Mouse (Mus musculus): ENCODE measurements at regions not wholly inside any gene's neighbourhood (a gene's known extent, or its start where the extent isn't known, plus 50 kb on each side); places are given as distances from the start of the nearest gene placed in this dataset.

- DNase-seq (ENCODE audit: low spot score in 2 of 2), result no peak
- H3K4me3 ChIP-seq, result no peak overlapping the region
- H3K27ac ChIP-seq, result no peak overlapping the region
- no peak for TF ChIP-seq CTCF (conservative IDR thresholded peaks at IDR 0.05)
These were observed 288.3 kb downstream of the Sox9 start for GRCm38 (mm10) chr11:113070365-113070764.

GRCm38 (mm10) chr11:113071942-113072341 is 289.9 kb downstream of the Sox9 start:
- no peak for TF ChIP-seq CTCF (conservative IDR thresholded peaks at IDR 0.05)
- no peak for DNase-seq (ENCODE audit: low spot score in 2 of 2)
- Histone ChIP-seq H3K4me3 (no peak overlapping the region), H3K27ac (peak overlapping the region; percentile 51; the same call in 1 of the 2 replicates)

- Histone ChIP-seq H3K27ac (no peak overlapping the region), H3K4me3 (no peak overlapping the region)
- TF ChIP-seq CTCF (conservative IDR thresholded peaks at IDR 0.05), result no peak
- DNase-seq (ENCODE audit: low spot score in 2 of 2), result no peak
These were observed 292.3 kb downstream of the Sox9 start for GRCm38 (mm10) chr11:113074328-113074727.

- Histone ChIP-seq H3K27ac (no peak overlapping the region), H3K4me3 (no peak overlapping the region)
- no peak for TF ChIP-seq CTCF (conservative IDR thresholded peaks at IDR 0.05)
- DNase-seq (ENCODE audit: low spot score in 2 of 2), result no peak
These were observed 294.3 kb downstream of the Sox9 start for GRCm38 (mm10) chr11:113076371-113076770.

GRCm38 (mm10) chr11:113080311-113080710 is 298.3 kb downstream of the Sox9 start:
- Histone ChIP-seq H3K4me3 (no peak overlapping the region), H3K27ac (no peak overlapping the region)
- no peak for DNase-seq (ENCODE audit: low spot score in 2 of 2)
- TF ChIP-seq CTCF (conservative IDR thresholded peaks at IDR 0.05), result no peak

GRCm38 (mm10) chr11:113084442-113084841 is 302.4 kb downstream of the Sox9 start:
- no peak overlapping the region for H3K4me3 ChIP-seq
- no peak for DNase-seq (ENCODE audit: low spot score in 2 of 2)
- H3K27ac ChIP-seq, result no peak overlapping the region
- TF ChIP-seq CTCF (conservative IDR thresholded peaks at IDR 0.05), result no peak

GRCm38 (mm10) chr11:113085556-113085955 is 303.5 kb downstream of the Sox9 start:
- no peak for DNase-seq (ENCODE audit: low spot score in 2 of 2)
- Histone ChIP-seq H3K4me3 (no peak overlapping the region), H3K27ac (no peak overlapping the region; the same call in 1 of the 2 replicates)
- no peak for TF ChIP-seq CTCF (conservative IDR thresholded peaks at IDR 0.05)

GRCm38 (mm10) chr11:113087084-113087483 is 305.1 kb downstream of the Sox9 start:
- H3K27ac ChIP-seq, result peak overlapping the region; percentile 46
- no peak for TF ChIP-seq CTCF (conservative IDR thresholded peaks at IDR 0.05)

GRCm38 (mm10) chr11:113089637-113090351 is 307.8 kb downstream of the Sox9 start:
- DNase-seq (ENCODE audit: low spot score in 2 of 2), result no peak
- no peak for TF ChIP-seq CTCF (conservative IDR thresholded peaks at IDR 0.05)
- Histone ChIP-seq H3K4me3 (no peak overlapping the region), H3K27ac (peak overlapping the region; percentile 51; the same call in 1 of the 2 replicates)

More at GRCm38 (mm10) chr11:113087084-113087483, 305.1 kb downstream of the Sox9 start:
- H3K4me3 ChIP-seq, result peak overlapping the region; percentile 16; the same call in 1 of the 2 replicates
- DNase-seq (ENCODE audit: low spot score in 2 of 2), result no peak

GRCm38 (mm10) chr11:113091901-113092568 is 310.0 kb downstream of the Sox9 start:
- Histone ChIP-seq H3K4me3 (no peak overlapping the region), H3K27ac (no peak overlapping the region; the same call in 1 of the 2 replicates)
- no peak for DNase-seq (ENCODE audit: low spot score in 2 of 2)
- TF ChIP-seq CTCF (conservative IDR thresholded peaks at IDR 0.05), result no peak

GRCm38 (mm10) chr11:113093895-113094445 is 311.9 kb downstream of the Sox9 start:
- Histone ChIP-seq H3K27ac (no peak overlapping the region), H3K4me3 (no peak overlapping the region)
- DNase-seq (ENCODE audit: low spot score in 2 of 2), result no peak
- no peak for TF ChIP-seq CTCF (conservative IDR thresholded peaks at IDR 0.05)

- H3K27ac ChIP-seq, result no peak overlapping the region
- no peak for TF ChIP-seq CTCF (conservative IDR thresholded peaks at IDR 0.05)
- no peak overlapping the region for H3K4me3 ChIP-seq
- no peak for DNase-seq (ENCODE audit: low spot score in 2 of 2)
These were observed 313.6 kb downstream of the Sox9 start for GRCm38 (mm10) chr11:113095625-113096024.

GRCm38 (mm10) chr11:113096209-113096608 is 314.2 kb downstream of the Sox9 start:
- DNase-seq (ENCODE audit: low spot score in 2 of 2), result no peak
- Histone ChIP-seq H3K27ac (no peak overlapping the region), H3K4me3 (no peak overlapping the region)
- no peak for TF ChIP-seq CTCF (conservative IDR thresholded peaks at IDR 0.05)
